Mouse (Mus musculus) heart, embryonic 14.5 days (tissue): Measurements from ENCODE around the gene Eif4ebp2. TPM values are rescaled to one million over a fixed set of nuclear protein-coding genes. Genes with fewer than 3 reads are reported as not detected.

ENCODE experiments used
- ATAC-seq: fragments of 200-750 bp; cut with Nextera tagmentation; 2 replicates; pipeline ENCODE4 v1.8.0; 2017; ENCODE audit warnings: low read depth, moderate TSS enrichment; ENCODE audit not compliant: insufficient number of reproducible peaks, insufficient read depth, low FRiP score
- H3K27ac ChIP-seq, 2 experiments: fragments of 200-500 bp in 1 of 2; fragments of 300-500 bp in 1 of 2; sonication (generic) in 1 of 2; replicated peaks in 1 of 2; 2 replicates each; pipeline ENCODE4 v1.5.1; 2012 to 2014; ENCODE audit warnings: low read depth in 2 of 2, low read length in 2 of 2, control low read depth in 1 of 2, mild to moderate bottlenecking in 1 of 2, mixed read lengths in 1 of 2; ENCODE audit not compliant: control insufficient read depth in 1 of 2, insufficient read depth in 1 of 2
- H3K27me3 ChIP-seq: fragments of 300-500 bp; sonication (generic); 2 replicates; pipeline ENCODE4 v1.6.1; 2014; ENCODE audit warnings: mild to moderate bottlenecking, low read length, control low read depth; ENCODE audit not compliant: control insufficient read depth, insufficient read depth
- H3K36me3 ChIP-seq: fragments of 300-500 bp; sonication (generic); 2 replicates; pipeline ENCODE4 v1.6.1; 2014; ENCODE audit warnings: mild to moderate bottlenecking, control low read depth, low read length, mixed read lengths; ENCODE audit not compliant: control insufficient read depth, insufficient read depth
- H3K4me1 ChIP-seq, 2 experiments: fragments of 200-500 bp in 1 of 2; fragments of 300-500 bp in 1 of 2; sonication (generic) in 1 of 2; 2 replicates each; pipeline ENCODE4 v1.6.1; 2012 to 2014; ENCODE audit warnings: low read length in 2 of 2, control low read depth in 1 of 2, mixed read lengths in 1 of 2; ENCODE audit not compliant: control insufficient read depth in 2 of 2, insufficient read depth in 2 of 2
- H3K4me2 ChIP-seq: fragments of 300-500 bp; sonication (generic); 2 replicates; pipeline ENCODE4 v1.6.1; 2014; ENCODE audit warnings: mild to moderate bottlenecking, low read length
- H3K4me3 ChIP-seq, 2 experiments: fragments of 200-500 bp in 1 of 2; fragments of 300-500 bp in 1 of 2; sonication (generic) in 1 of 2; 2 replicates each; pipeline ENCODE4 v1.5.1; 2012 to 2014; ENCODE audit warnings: low read length in 2 of 2, mild to moderate bottlenecking in 2 of 2, control low read depth in 1 of 2, low read depth in 1 of 2, moderate library complexity in 1 of 2; ENCODE audit not compliant: control insufficient read depth in 1 of 2, insufficient read depth in 1 of 2
- H3K9ac ChIP-seq: fragments of 300-500 bp; sonication (generic); 2 replicates; pipeline ENCODE4 v1.6.1; 2014; ENCODE audit warnings: mild to moderate bottlenecking, low read length
- H3K9me3 ChIP-seq: fragments of 300-500 bp; sonication (generic); 2 replicates; pipeline ENCODE4 v1.6.1; 2016; ENCODE audit warnings: low read length, control low read depth; ENCODE audit not compliant: control insufficient read depth
- WGBS: fragments of 180-500 bp; shearing (Covaris S2); extraction: QIAGEN DNeasy Blood & Tissue Kit; methylation state at CpG from one replicate; pipeline ENCODE4 v1.1.7; 2014; 5-methylcytosine and 5-hydroxymethylcytosine counted together
- polyA plus RNA-seq: library from polyadenylated mRNA; unstranded; fragments of >200 nt; fragmentation: Nextera tagmentation; extraction: Ambion mirVana; gene quantifications from 2 replicates; pipeline ENCODE4 v1.2.1, GENCODE M21; 2014

Eif4ebp2 gene
- polyA plus RNA-seq, 1 experiment from 2014 or later, result 36.9 TPM

DNA sequence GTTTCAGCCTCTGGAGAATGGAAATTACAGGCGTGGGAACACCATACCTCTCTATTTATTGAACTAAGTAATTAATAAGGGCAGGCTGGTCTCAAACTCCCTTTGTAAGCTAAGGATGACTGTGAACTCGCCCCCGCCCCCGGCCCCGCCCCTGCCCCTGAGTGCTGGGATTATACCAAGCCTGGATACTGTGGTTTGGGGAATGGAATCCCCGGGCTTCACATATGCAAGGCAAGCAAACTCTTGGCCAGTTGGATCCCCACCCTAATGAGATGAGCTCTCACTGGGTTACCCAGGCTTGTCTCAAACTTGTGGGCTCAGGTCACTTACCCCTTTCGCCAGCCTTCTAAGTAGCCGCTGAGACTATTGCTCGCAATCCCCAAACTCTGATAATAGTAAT, 42.3 kb downstream of the Eif4ebp2 start:
- 41% methylated on average over 9 of the region's 9 CpGs for WGBS
- peaks cover 7 to 10% of the 10 kb centered on the region in 2 experiments for H3K4me1 ChIP-seq
- H3K27ac ChIP-seq, result no peak overlapping the region
- no peak overlapping the region for H3K4me2 ChIP-seq
- ATAC-seq, result no peak
- H3K36me3 ChIP-seq, result no peaks in the 10 kb centered on the region
- 0 out of 2 replicates have a peak, but pooled peaks cover 4% of the 10 kb centered on the region for H3K27me3 ChIP-seq
- no peak overlapping the region for H3K9ac ChIP-seq
- no peaks in the 10 kb centered on the region for H3K9me3 ChIP-seq
- H3K4me3 ChIP-seq, result no peak overlapping the region

DNA sequence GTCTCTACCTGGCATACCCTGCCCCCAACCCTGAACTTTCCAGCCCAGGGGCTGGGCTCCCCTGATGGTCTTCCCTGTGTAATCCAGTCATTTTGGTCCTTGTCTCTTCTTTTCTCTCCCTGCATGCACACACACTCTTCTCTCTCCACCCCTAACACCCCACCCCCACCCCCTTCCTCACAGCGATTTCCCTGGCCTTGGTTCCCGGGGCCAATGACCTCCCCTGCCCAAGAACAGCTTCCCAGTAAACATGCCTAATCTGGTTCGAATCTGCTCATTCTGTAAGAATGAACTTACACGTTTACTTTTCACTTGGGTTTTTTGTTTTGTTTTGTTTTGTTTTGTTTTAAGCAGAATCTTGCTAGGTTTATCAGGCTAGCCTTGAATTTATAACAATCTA, 42.7 kb downstream of the Eif4ebp2 start:
- no peak overlapping the region for H3K27ac ChIP-seq
- whole genome bisulfite sequencing, result 13% methylated on average over 4 of the region's 4 CpGs
- peaks cover 7 to 10% of the 10 kb centered on the region in 2 experiments for H3K4me1 ChIP-seq
- no peak overlapping the region for H3K9ac ChIP-seq
- no peak for ATAC-seq
- H3K4me2 ChIP-seq, result no peak overlapping the region
- H3K36me3 ChIP-seq, result no peaks in the 10 kb centered on the region
- no peaks in the 10 kb centered on the region for H3K9me3 ChIP-seq
- no peak overlapping the region for H3K4me3 ChIP-seq
- H3K27me3 ChIP-seq, result 0 out of 2 replicates have a peak, but pooled peaks cover 4% of the 10 kb centered on the region

DNA sequence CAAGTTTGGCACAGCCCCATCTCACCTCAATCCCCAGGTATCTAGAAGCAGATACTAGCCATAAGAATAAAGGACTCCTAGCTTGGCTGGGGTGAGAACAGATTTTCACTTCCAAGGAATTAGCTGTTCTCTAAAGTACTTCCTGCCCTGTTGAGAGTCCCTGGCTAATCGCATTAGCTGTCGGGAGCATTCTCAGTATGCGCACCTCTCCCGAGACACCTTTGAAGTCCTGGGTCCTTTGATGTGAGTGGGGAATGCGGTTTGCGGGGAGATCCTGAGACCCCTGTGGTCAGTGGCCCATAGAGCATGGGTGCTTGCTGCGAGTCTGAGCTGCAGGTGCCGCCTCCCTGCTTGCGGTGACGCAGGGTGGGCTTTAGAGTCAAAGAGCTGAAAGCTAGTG, 46.5 kb downstream of the Eif4ebp2 start:
- H3K9me3 ChIP-seq, result no peaks in the 10 kb centered on the region
- H3K27ac ChIP-seq, result no peak overlapping the region
- no peak for ATAC-seq
- 0 out of 2 replicates have a peak, but pooled peaks cover 4% of the 10 kb centered on the region for H3K27me3 ChIP-seq
- peaks cover 0 to 2% of the 10 kb centered on the region in 2 experiments; a peak in 1 of 4 replicates for H3K4me1 ChIP-seq
- peak overlapping the region; percentile 21; the same call in 1 of the 2 replicates for H3K4me2 ChIP-seq
- H3K9ac ChIP-seq, result no peak overlapping the region
- H3K4me3 ChIP-seq, result no peak overlapping the region
- WGBS, result 7% methylated on average over 10 of the region's 10 CpGs
- no peaks in the 10 kb centered on the region for H3K36me3 ChIP-seq

DNA sequence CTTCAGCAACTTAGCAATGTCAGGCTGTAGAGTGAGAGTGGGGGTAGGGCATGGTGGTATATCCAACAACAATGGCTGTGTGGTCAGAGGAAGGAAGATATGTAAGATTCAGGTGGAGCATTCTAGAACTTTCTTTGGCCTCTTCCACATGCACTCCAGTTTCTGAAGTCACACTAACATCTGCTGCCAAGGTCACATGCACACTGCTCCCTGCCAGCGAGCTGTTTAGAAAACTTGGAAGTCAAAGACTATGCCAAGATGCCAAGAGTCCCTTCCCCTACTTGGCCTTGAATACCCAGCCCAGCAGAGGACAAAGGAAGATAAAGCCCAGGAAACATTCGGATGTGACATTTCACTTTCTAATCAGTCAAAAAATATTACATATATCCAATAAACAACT, 49.5 kb downstream of the Eif4ebp2 start:
- H3K36me3 ChIP-seq, result no peaks in the 10 kb centered on the region
- ATAC-seq, result no peak
- WGBS, result 82% methylated on average over 2 of the region's 2 CpGs

DNA sequence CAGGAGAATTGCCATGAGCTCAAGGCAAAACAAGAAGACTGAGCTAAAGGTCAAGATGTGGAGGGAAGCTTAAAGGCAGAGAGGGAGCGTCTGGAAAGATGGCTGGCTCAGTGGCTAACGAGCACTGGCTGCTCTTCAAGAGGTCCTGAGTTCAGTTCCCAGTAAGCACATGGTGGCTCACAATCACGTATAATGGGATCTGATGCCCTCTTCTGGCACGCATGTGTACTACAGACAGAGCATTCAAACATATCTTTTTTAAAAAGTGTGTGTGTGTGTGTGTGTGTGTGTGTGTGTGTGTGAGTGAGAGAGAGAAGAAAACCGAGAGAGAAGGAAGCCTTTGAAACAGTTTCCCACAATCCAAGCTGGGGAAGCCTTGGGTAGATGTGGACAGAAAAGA, 50.0 kb downstream of the Eif4ebp2 start:
- Histone ChIP-seq H3K4me1 (peaks cover 0 to 2% of the 10 kb centered on the region in 2 experiments; a peak in 1 of 4 replicates), H3K36me3 (no peaks in the 10 kb centered on the region), H3K27me3 (0 out of 2 replicates have a peak, but pooled peaks cover 4% of the 10 kb centered on the region), H3K4me2 (no peak overlapping the region), H3K9ac (no peak overlapping the region), H3K27ac (no peak overlapping the region), H3K9me3 (no peaks in the 10 kb centered on the region), H3K4me3 (no peak overlapping the region)
- no peak for ATAC-seq
- 67% methylated on average over 5 of the region's 5 CpGs for WGBS

More for the DNA sequence above, 49.5 kb downstream of the Eif4ebp2 start:
- H3K4me1 ChIP-seq, result peaks cover 0 to 2% of the 10 kb centered on the region in 2 experiments; a peak in 1 of 4 replicates
- H3K9me3 ChIP-seq, result no peaks in the 10 kb centered on the region
- no peak overlapping the region for H3K4me3 ChIP-seq
- 0 out of 2 replicates have a peak, but pooled peaks cover 4% of the 10 kb centered on the region for H3K27me3 ChIP-seq
- no peak overlapping the region for H3K4me2 ChIP-seq
- no peak overlapping the region for H3K9ac ChIP-seq
- no peak overlapping the region for H3K27ac ChIP-seq

DNA sequence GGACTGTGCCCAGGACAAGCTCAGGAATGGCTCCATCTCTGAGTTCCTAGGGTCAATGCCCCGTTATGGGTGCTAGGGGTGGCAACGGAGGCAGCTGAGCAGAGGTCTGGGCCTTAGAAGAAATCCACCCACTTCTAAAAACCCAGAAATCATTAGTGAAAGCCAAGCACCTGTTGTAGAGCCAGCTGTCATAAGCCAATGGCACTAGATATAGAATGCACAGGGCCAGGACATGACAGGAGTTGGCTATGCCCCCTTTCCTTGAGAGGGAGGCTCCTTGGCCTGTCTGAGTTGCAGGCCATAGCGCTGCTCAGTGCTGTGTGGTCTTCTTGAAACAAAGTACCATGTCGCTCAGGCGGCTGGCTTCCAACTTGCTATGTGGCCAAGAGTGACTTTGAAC, 52.1 kb downstream of the Eif4ebp2 start:
- WGBS, result 91% methylated on average over 5 of the region's 5 CpGs
- H3K4me2 ChIP-seq, result no peak overlapping the region
- no peaks in the 10 kb centered on the region for H3K27me3 ChIP-seq
- no peak for ATAC-seq
- H3K36me3 ChIP-seq, result no peaks in the 10 kb centered on the region
- H3K4me3 ChIP-seq, result no peak overlapping the region
- H3K4me1 ChIP-seq, result no peaks in the 10 kb centered on the region
- H3K9me3 ChIP-seq, result no peaks in the 10 kb centered on the region
- no peak overlapping the region for H3K9ac ChIP-seq
- no peak overlapping the region for H3K27ac ChIP-seq

DNA sequence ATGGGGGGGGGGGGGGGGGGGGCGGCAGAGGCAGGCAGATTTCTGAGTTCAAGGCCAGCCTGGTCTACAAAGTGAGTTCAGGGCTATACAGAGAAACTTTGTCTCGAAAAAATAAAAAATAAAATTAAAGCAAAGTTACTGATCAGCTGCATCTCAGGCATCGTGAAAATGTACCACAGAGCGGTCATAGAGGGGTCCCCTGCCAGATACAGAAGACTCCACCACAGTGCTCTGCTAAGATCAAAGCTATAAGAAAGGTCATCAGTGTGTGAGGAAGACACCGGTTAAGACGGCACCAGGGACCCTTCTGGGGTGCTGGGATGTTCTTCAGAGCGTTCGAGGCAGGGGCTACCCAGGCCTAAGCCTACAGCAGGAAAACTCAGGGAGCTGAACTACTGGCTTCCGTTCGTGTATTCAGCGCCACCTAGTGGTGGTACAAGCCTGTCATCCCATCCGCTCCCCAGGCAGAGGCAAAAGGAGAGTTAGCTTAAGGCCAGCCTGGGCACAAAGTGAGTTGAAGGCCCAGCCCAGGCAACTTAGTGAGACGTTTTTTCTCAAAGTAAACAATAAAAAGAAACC, 53.2 kb downstream of the Eif4ebp2 start:
- H3K36me3 ChIP-seq, result no peaks in the 10 kb centered on the region
- H3K27me3 ChIP-seq, result no peaks in the 10 kb centered on the region
- ATAC-seq, result peak; percentile 70; the same call in 1 of the 2 replicates
- no peak overlapping the region for H3K9ac ChIP-seq
- no peaks in the 10 kb centered on the region for H3K9me3 ChIP-seq
- H3K4me1 ChIP-seq, result peaks cover 4 to 6% of the 10 kb centered on the region in 2 experiments; a peak in 2 of 4 replicates
- no peak overlapping the region for H3K27ac ChIP-seq
- 22% methylated on average over 13 of the region's 13 CpGs for WGBS
- H3K4me3 ChIP-seq, result no peak overlapping the region
- no peak overlapping the region for H3K4me2 ChIP-seq

DNA sequence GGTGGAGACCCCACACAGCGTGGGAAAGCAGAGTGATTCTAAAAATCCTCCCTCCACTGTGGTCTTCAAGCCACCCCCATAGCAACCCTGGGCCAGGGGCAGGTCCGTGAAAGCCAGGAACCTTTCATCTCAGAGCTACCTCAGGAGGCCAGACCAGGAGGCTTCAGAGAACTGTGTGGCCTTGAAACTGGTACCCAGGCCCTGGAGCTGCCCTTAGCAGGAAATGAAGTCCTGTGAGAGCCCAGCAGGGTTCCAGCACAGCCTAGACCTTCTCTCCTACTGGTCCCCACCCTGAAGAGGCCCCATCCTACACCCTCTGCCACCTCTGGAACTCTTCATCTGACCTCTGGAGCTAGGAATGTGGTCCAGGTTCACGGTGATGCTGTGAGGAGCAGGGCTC, 54.3 kb downstream of the Eif4ebp2 start:
- no peak for ATAC-seq
- WGBS, result 60% methylated on average over 3 of the region's 3 CpGs

More for the DNA sequence above, 54.3 kb downstream of the Eif4ebp2 start:
- H3K27me3 ChIP-seq, result no peaks in the 10 kb centered on the region
- no peak overlapping the region for H3K27ac ChIP-seq
- H3K4me3 ChIP-seq, result no peak overlapping the region
- peaks cover 4 to 9% of the 10 kb centered on the region in 2 experiments; a peak in 2 of 4 replicates for H3K4me1 ChIP-seq
- no peak overlapping the region for H3K9ac ChIP-seq
- H3K9me3 ChIP-seq, result no peaks in the 10 kb centered on the region
- no peak overlapping the region for H3K4me2 ChIP-seq
- H3K36me3 ChIP-seq, result no peaks in the 10 kb centered on the region
